Mouse (Mus musculus) liver, postnatal 0 days (tissue): ENCODE measurements at regions not wholly inside any gene's neighbourhood (a gene's known extent, or its start where the extent isn't known, plus 50 kb on each side); places are given as distances from the start of the nearest gene placed in this dataset.

Experiments used
- CTCF ChIP-seq: sonication (generic); IDR thresholded peaks from 2 replicates; pipeline ENCODE4 v1.5.1; 2016; ENCODE audit warnings: antibody characterized with exemption, low read depth
- EP300 ChIP-seq: IDR thresholded peaks from 2 replicates; pipeline ENCODE4 v1.6.1; 2016; ENCODE audit warnings: antibody characterized with exemption, low read depth, mild to moderate bottlenecking

GRCm38 (mm10) chr2:179091480-179091879, 350.8 kb upstream of the Cdh4 start:
- TF ChIP-seq CTCF, result no peak
- TF ChIP-seq EP300, result no peak
